Mouse (Mus musculus): ENCODE results near the gene Creld1.

GRCm38 (mm10) chr6:113513944-113514343 is 30.8 kb downstream of the Creld1 start:
- TF ChIP-seq CTCF (conservative IDR thresholded peaks at IDR 0.05; ENCODE audit: low read length), result no peak
- no peak for TF ChIP-seq POU5F1 (IDR thresholded peaks at IDR 0.05; ENCODE audit: borderline replicate concordance, low read length)
- no peak for TF ChIP-seq NANOG (IDR thresholded peaks at IDR 0.05; ENCODE audit: borderline replicate concordance, low read length)

Data from E14TG2a.4 (cell line).